Mouse (Mus musculus): ENCODE measurements around the gene Hps4. TPM values are rescaled to one million over a fixed set of nuclear protein-coding genes. Genes with fewer than 3 reads are reported as not detected.

Hps4 gene
- polyA plus RNA-seq, 2 experiments = 28.0 to 52.5 TPM

GRCm38 (mm10) chr5:112300721-112301308, 42.1 kb upstream of the Hps4 start:
- no peaks in the 10 kb centered on the region for H3K27me3 ChIP-seq (ENCODE audit: control insufficient read depth, insufficient read depth, low read length)
- ATAC-seq (ENCODE audit: low FRiP score, low read depth) = no peak
- no peak overlapping the region for H3K4me3 ChIP-seq (replicated peaks; ENCODE audit: low read length)
- H3K9ac ChIP-seq (ENCODE audit: low read depth, low read length, severe bottlenecking) = no peak overlapping the region
- peaks cover 8% of the 10 kb centered on the region; the same call in 1 of the 2 replicates for H3K36me3 ChIP-seq (ENCODE audit: control insufficient read depth, insufficient read depth, low read length)
- no peak for DNase-seq (ENCODE audit: low spot score)
- H3K9me3 ChIP-seq (ENCODE audit: control insufficient read depth, low read length) = no peaks in the 10 kb centered on the region
- H3K27ac ChIP-seq (replicated peaks; ENCODE audit: low read depth, low read length) = no peak overlapping the region
- H3K4me1 ChIP-seq (ENCODE audit: control insufficient read depth, insufficient read depth, low read length) = no peaks in the 10 kb centered on the region
- no peak for TF ChIP-seq POLR2A (IDR thresholded peaks at IDR 0.05; ENCODE audit: borderline replicate concordance, extremely low read depth, insufficient read depth, insufficient read length)
- WGBS = 89% methylated on average over 6 of the region's 6 CpGs
- no peak overlapping the region for H3K4me2 ChIP-seq (replicated peaks; ENCODE audit: low read depth, low read length, severe bottlenecking)

- Histone ChIP-seq H3K9me3 (ENCODE audit: control insufficient read depth, low read length) (no peaks in the 10 kb centered on the region), H3K36me3 (ENCODE audit: control insufficient read depth, insufficient read depth, low read length) (peaks cover 8% of the 10 kb centered on the region; the same call in 1 of the 2 replicates), H3K9ac (ENCODE audit: low read depth, low read length, severe bottlenecking) (no peak overlapping the region), H3K27me3 (ENCODE audit: control insufficient read depth, insufficient read depth, low read length) (no peaks in the 10 kb centered on the region), H3K4me2 (replicated peaks; ENCODE audit: low read depth, low read length, severe bottlenecking) (no peak overlapping the region), H3K4me3 (replicated peaks; ENCODE audit: low read length) (no peak overlapping the region), H3K4me1 (ENCODE audit: control insufficient read depth, insufficient read depth, low read length) (no peaks in the 10 kb centered on the region), H3K27ac (replicated peaks; ENCODE audit: low read depth, low read length) (no peak overlapping the region)
- ATAC-seq (ENCODE audit: low FRiP score, low read depth) = no peak
- no peak for DNase-seq (ENCODE audit: low spot score)
- WGBS = 81% methylated on average over 4 of the region's 4 CpGs
- no peak for TF ChIP-seq POLR2A (IDR thresholded peaks at IDR 0.05; ENCODE audit: borderline replicate concordance, extremely low read depth, insufficient read depth, insufficient read length)
Measured at GRCm38 (mm10) chr5:112301694-112302093, 41.2 kb upstream of the Hps4 start.

- no peak overlapping the region for H3K27ac ChIP-seq (replicated peaks; ENCODE audit: low read depth, low read length)
- H3K27me3 ChIP-seq (ENCODE audit: control insufficient read depth, insufficient read depth, low read length) = no peaks in the 10 kb centered on the region
- peaks cover 8% of the 10 kb centered on the region; the same call in 1 of the 2 replicates for H3K36me3 ChIP-seq (ENCODE audit: control insufficient read depth, insufficient read depth, low read length)
- DNase-seq (ENCODE audit: low spot score) (no peak), ATAC-seq (ENCODE audit: low FRiP score, low read depth) (no peak)
- no peaks in the 10 kb centered on the region for H3K9me3 ChIP-seq (ENCODE audit: control insufficient read depth, low read length)
- H3K4me1 ChIP-seq (ENCODE audit: control insufficient read depth, insufficient read depth, low read length) = no peaks in the 10 kb centered on the region
- H3K4me2 ChIP-seq (replicated peaks; ENCODE audit: low read depth, low read length, severe bottlenecking) = no peak overlapping the region
- H3K4me3 ChIP-seq (replicated peaks; ENCODE audit: low read length) = no peak overlapping the region
- no peak overlapping the region for H3K9ac ChIP-seq (ENCODE audit: low read depth, low read length, severe bottlenecking)
- no peak for TF ChIP-seq POLR2A (IDR thresholded peaks at IDR 0.05; ENCODE audit: borderline replicate concordance, extremely low read depth, insufficient read depth, insufficient read length)
- 82% methylated on average over 5 of the region's 5 CpGs for WGBS
Measured at GRCm38 (mm10) chr5:112302310-112302709, 40.6 kb upstream of the Hps4 start.

GRCm38 (mm10) chr5:112305842-112306241, 37.0 kb upstream of the Hps4 start:
- H3K9ac ChIP-seq (ENCODE audit: low read depth, low read length, severe bottlenecking) = no peak overlapping the region
- H3K4me3 ChIP-seq (replicated peaks; ENCODE audit: low read length) = no peak overlapping the region
- no peak overlapping the region for H3K4me2 ChIP-seq (replicated peaks; ENCODE audit: low read depth, low read length, severe bottlenecking)
- no peak for TF ChIP-seq POLR2A (IDR thresholded peaks at IDR 0.05; ENCODE audit: borderline replicate concordance, extremely low read depth, insufficient read depth, insufficient read length)
- WGBS = 84% methylated on average over 5 of the region's 5 CpGs
- DNase-seq (ENCODE audit: low spot score) = no peak
- no peak overlapping the region for H3K27ac ChIP-seq (replicated peaks; ENCODE audit: low read depth, low read length)
- no peak for ATAC-seq (ENCODE audit: low FRiP score, low read depth)
- peaks cover 42% of the 10 kb centered on the region for H3K36me3 ChIP-seq (ENCODE audit: control insufficient read depth, insufficient read depth, low read length)
- no peaks in the 10 kb centered on the region for H3K4me1 ChIP-seq (ENCODE audit: control insufficient read depth, insufficient read depth, low read length)
- H3K9me3 ChIP-seq (ENCODE audit: control insufficient read depth, low read length) = no peaks in the 10 kb centered on the region
- H3K27me3 ChIP-seq (ENCODE audit: control insufficient read depth, insufficient read depth, low read length) = no peaks in the 10 kb centered on the region

GRCm38 (mm10) chr5:112313222-112313885, 29.5 kb upstream of the Hps4 start:
- no peaks in the 10 kb centered on the region for H3K4me1 ChIP-seq (ENCODE audit: control insufficient read depth, insufficient read depth, low read length)
- no peak overlapping the region for H3K4me3 ChIP-seq (replicated peaks; ENCODE audit: low read length)
- no peak for ATAC-seq (ENCODE audit: low FRiP score, low read depth)
- no peak overlapping the region for H3K4me2 ChIP-seq (replicated peaks; ENCODE audit: low read depth, low read length, severe bottlenecking)
- 86% methylated on average over 11 of the region's 11 CpGs for WGBS
- no peak overlapping the region for H3K27ac ChIP-seq (replicated peaks; ENCODE audit: low read depth, low read length)
- DNase-seq (ENCODE audit: low spot score) = no peak
- H3K9ac ChIP-seq (ENCODE audit: low read depth, low read length, severe bottlenecking) = no peak overlapping the region
- peaks cover 63% of the 10 kb centered on the region for H3K36me3 ChIP-seq (ENCODE audit: control insufficient read depth, insufficient read depth, low read length)
- TF ChIP-seq POLR2A (IDR thresholded peaks at IDR 0.05; ENCODE audit: borderline replicate concordance, extremely low read depth, insufficient read depth, insufficient read length) = no peak
- no peaks in the 10 kb centered on the region for H3K27me3 ChIP-seq (ENCODE audit: control insufficient read depth, insufficient read depth, low read length)
- no peaks in the 10 kb centered on the region for H3K9me3 ChIP-seq (ENCODE audit: control insufficient read depth, low read length)

All from limb, embryonic 14.5 days (tissue).